Mouse (Mus musculus): Measurements from ENCODE around the gene Fam8a1. TPM values are rescaled to one million over a fixed set of nuclear protein-coding genes. Genes with fewer than 3 reads are reported as not detected.

The Fam8a1 gene
- polyA plus RNA-seq, 1 experiment from 2014 or later: 12.2 TPM

GRCm38 (mm10) chr13:46677721-46678120 lies 8.4 kb downstream of the Fam8a1 start:
- Histone ChIP-seq H3K4me2 (replicated peaks) (no peak overlapping the region), H3K9me3 (replicated peaks) (no peaks in the 10 kb centered on the region), H3K4me1 (no peaks in the 10 kb centered on the region), H3K36me3 (peaks cover 46% of the 10 kb centered on the region), H3K4me3 (replicated peaks) (no peak overlapping the region), H3K27me3 (no peaks in the 10 kb centered on the region), H3K9ac (no peak overlapping the region), H3K27ac (replicated peaks) (no peak overlapping the region)
- WGBS: 86% methylated on average over 4 of the region's 4 CpGs
- no peak for ATAC-seq (ENCODE audit: insufficient number of reproducible peaks, low FRiP score, low TSS enrichment, low read depth)

GRCm38 (mm10) chr13:46682921-46683320 lies 13.6 kb downstream of the Fam8a1 start:
- Histone ChIP-seq H3K9ac (no peak overlapping the region), H3K4me2 (replicated peaks) (no peak overlapping the region), H3K27ac (replicated peaks) (no peak overlapping the region), H3K9me3 (replicated peaks) (no peaks in the 10 kb centered on the region), H3K4me3 (replicated peaks) (no peak overlapping the region), H3K36me3 (peaks cover 57% of the 10 kb centered on the region), H3K4me1 (no peaks in the 10 kb centered on the region), H3K27me3 (no peaks in the 10 kb centered on the region)
- WGBS: 91% methylated on average over 2 of the region's 2 CpGs
- no peak for ATAC-seq (ENCODE audit: insufficient number of reproducible peaks, low FRiP score, low TSS enrichment, low read depth)

GRCm38 (mm10) chr13:46683370-46683769 lies 14.0 kb downstream of the Fam8a1 start:
- Histone ChIP-seq H3K27ac (replicated peaks) (no peak overlapping the region), H3K9ac (no peak overlapping the region), H3K9me3 (replicated peaks) (no peaks in the 10 kb centered on the region), H3K4me3 (replicated peaks) (no peak overlapping the region), H3K4me2 (replicated peaks) (no peak overlapping the region), H3K36me3 (peaks cover 53% of the 10 kb centered on the region), H3K27me3 (no peaks in the 10 kb centered on the region), H3K4me1 (no peaks in the 10 kb centered on the region)
- WGBS: 88% methylated on average over 1 of the region's 1 CpGs
- no peak for ATAC-seq (ENCODE audit: insufficient number of reproducible peaks, low FRiP score, low TSS enrichment, low read depth)

- WGBS: 84% methylated on average over 4 of the region's 4 CpGs
- ATAC-seq (ENCODE audit: insufficient number of reproducible peaks, low FRiP score, low TSS enrichment, low read depth): no peak
- Histone ChIP-seq H3K9me3 (replicated peaks) (no peaks in the 10 kb centered on the region), H3K36me3 (peaks cover 40% of the 10 kb centered on the region), H3K4me3 (replicated peaks) (no peak overlapping the region), H3K9ac (no peak overlapping the region), H3K4me2 (replicated peaks) (no peak overlapping the region), H3K4me1 (no peaks in the 10 kb centered on the region), H3K27ac (replicated peaks) (no peak overlapping the region), H3K27me3 (no peaks in the 10 kb centered on the region)
These were observed 21.4 kb downstream of the Fam8a1 start for GRCm38 (mm10) chr13:46690559-46691241.

- Histone ChIP-seq H3K36me3 (peaks cover 29% of the 10 kb centered on the region), H3K4me2 (replicated peaks) (no peak overlapping the region)
These were observed 26.1 kb downstream of the Fam8a1 start for GRCm38 (mm10) chr13:46695296-46695908.

GRCm38 (mm10) chr13:46695932-46696331 lies 26.6 kb downstream of the Fam8a1 start:
- H3K9me3 ChIP-seq (replicated peaks): no peaks in the 10 kb centered on the region
- H3K4me2 ChIP-seq (replicated peaks): no peak overlapping the region
- H3K4me3 ChIP-seq (replicated peaks): no peak overlapping the region
- WGBS: 88% methylated on average over 1 of the region's 1 CpGs
- H3K36me3 ChIP-seq: peaks cover 25% of the 10 kb centered on the region
- no peak overlapping the region for H3K9ac ChIP-seq
- no peak for ATAC-seq (ENCODE audit: insufficient number of reproducible peaks, low FRiP score, low TSS enrichment, low read depth)
- H3K27ac ChIP-seq (replicated peaks): no peak overlapping the region
- H3K27me3 ChIP-seq: no peaks in the 10 kb centered on the region
- H3K4me1 ChIP-seq: no peaks in the 10 kb centered on the region

More at GRCm38 (mm10) chr13:46695296-46695908, 26.1 kb downstream of the Fam8a1 start:
- H3K9ac ChIP-seq: no peak overlapping the region
- WGBS: 81% methylated on average over 1 of the region's 1 CpGs
- no peaks in the 10 kb centered on the region for H3K27me3 ChIP-seq
- no peak for ATAC-seq (ENCODE audit: insufficient number of reproducible peaks, low FRiP score, low TSS enrichment, low read depth)
- no peaks in the 10 kb centered on the region for H3K9me3 ChIP-seq (replicated peaks)
- H3K4me1 ChIP-seq: no peaks in the 10 kb centered on the region
- no peak overlapping the region for H3K4me3 ChIP-seq (replicated peaks)
- H3K27ac ChIP-seq (replicated peaks): no peak overlapping the region

- Histone ChIP-seq H3K9ac (no peak overlapping the region), H3K4me2 (replicated peaks) (no peak overlapping the region), H3K9me3 (replicated peaks) (no peaks in the 10 kb centered on the region), H3K36me3 (peaks cover 20% of the 10 kb centered on the region), H3K4me1 (no peaks in the 10 kb centered on the region), H3K4me3 (replicated peaks) (no peak overlapping the region), H3K27ac (replicated peaks) (no peak overlapping the region), H3K27me3 (no peaks in the 10 kb centered on the region)
- ATAC-seq (ENCODE audit: insufficient number of reproducible peaks, low FRiP score, low TSS enrichment, low read depth): no peak
- 73% methylated on average over 2 of the region's 2 CpGs for WGBS
These were observed 27.5 kb downstream of the Fam8a1 start for GRCm38 (mm10) chr13:46696788-46697187.

- Histone ChIP-seq H3K9ac (no peak overlapping the region), H3K9me3 (replicated peaks) (no peaks in the 10 kb centered on the region), H3K27me3 (no peaks in the 10 kb centered on the region), H3K4me1 (no peaks in the 10 kb centered on the region), H3K27ac (replicated peaks) (no peak overlapping the region), H3K4me2 (replicated peaks) (no peak overlapping the region), H3K36me3 (peaks cover 13% of the 10 kb centered on the region), H3K4me3 (replicated peaks) (no peak overlapping the region)
- WGBS: 90% methylated on average over 1 of the region's 1 CpGs
- no peak for ATAC-seq (ENCODE audit: insufficient number of reproducible peaks, low FRiP score, low TSS enrichment, low read depth)
These were observed 30.1 kb downstream of the Fam8a1 start for GRCm38 (mm10) chr13:46699372-46699771.

- no peak for ATAC-seq (ENCODE audit: insufficient number of reproducible peaks, low FRiP score, low TSS enrichment, low read depth)
- no peak overlapping the region for H3K4me3 ChIP-seq (replicated peaks)
- no peak overlapping the region for H3K9ac ChIP-seq
- H3K36me3 ChIP-seq: peaks cover 9% of the 10 kb centered on the region; the same call in 1 of the 2 replicates
- no peaks in the 10 kb centered on the region for H3K27me3 ChIP-seq
- H3K9me3 ChIP-seq (replicated peaks): no peaks in the 10 kb centered on the region
- no peaks in the 10 kb centered on the region for H3K4me1 ChIP-seq
- H3K27ac ChIP-seq (replicated peaks): no peak overlapping the region
- WGBS: 81% methylated on average over 2 of the region's 2 CpGs
- H3K4me2 ChIP-seq (replicated peaks): no peak overlapping the region
These were observed 32.2 kb downstream of the Fam8a1 start for GRCm38 (mm10) chr13:46701486-46701885.

GRCm38 (mm10) chr13:46703138-46703537 lies 33.8 kb downstream of the Fam8a1 start:
- no peaks in the 10 kb centered on the region for H3K9me3 ChIP-seq (replicated peaks)
- WGBS: 81% methylated on average over 5 of the region's 5 CpGs
- H3K4me3 ChIP-seq (replicated peaks): no peak overlapping the region
- no peak overlapping the region for H3K27ac ChIP-seq (replicated peaks)
- no peaks in the 10 kb centered on the region for H3K4me1 ChIP-seq
- no peaks in the 10 kb centered on the region for H3K27me3 ChIP-seq
- ATAC-seq (ENCODE audit: insufficient number of reproducible peaks, low FRiP score, low TSS enrichment, low read depth): no peak
- H3K4me2 ChIP-seq (replicated peaks): no peak overlapping the region
- H3K36me3 ChIP-seq: peaks cover 10% of the 10 kb centered on the region; the same call in 1 of the 2 replicates
- H3K9ac ChIP-seq: no peak overlapping the region

GRCm38 (mm10) chr13:46713486-46713885 lies 44.2 kb downstream of the Fam8a1 start:
- Histone ChIP-seq H3K4me3 (replicated peaks) (no peak overlapping the region), H3K36me3 (peaks cover 28% of the 10 kb centered on the region)
- WGBS: 92% methylated on average over 5 of the region's 5 CpGs

More at GRCm38 (mm10) chr13:46713486-46713885, 44.2 kb downstream of the Fam8a1 start:
- ATAC-seq (ENCODE audit: insufficient number of reproducible peaks, low FRiP score, low TSS enrichment, low read depth): no peak
- Histone ChIP-seq H3K4me1 (peaks cover 5% of the 10 kb centered on the region; the same call in 1 of the 2 replicates), H3K9ac (no peak overlapping the region), H3K27me3 (no peaks in the 10 kb centered on the region), H3K4me2 (replicated peaks) (no peak overlapping the region), H3K9me3 (replicated peaks) (no peaks in the 10 kb centered on the region), H3K27ac (replicated peaks) (no peak overlapping the region)

Data from embryonic facial prominence, embryonic 15.5 days (tissue).